In genomic region chr17:17235186-17235482, GRCm38 (mm10) we compare ENCODE assay signal across 7 mouse cellular contexts.
DNase-seq lines count a peak whose midpoint lies in the region; ATAC-seq and TF ChIP-seq lines count a peak whose summit lies in the region.
"Not testable (repeated sequence)": the region's sequence is repeated elsewhere in the genome, so short reads cannot be mapped to it uniquely, and the experiment has no call there.

No protein-coding gene starts in this region.

- WGBS in embryonic facial prominence, embryonic 10.5 days: under 1% methylated on average over 5 of the region's 5 CpGs
- WGBS in hindbrain, postnatal 0 days: under 1% methylated on average over 5 of the region's 5 CpGs
- WGBS in limb, embryonic 14.5 days: under 1% methylated on average over 5 of the region's 5 CpGs
- WGBS in olfactory bulb, adult 2 months: 0% methylated on average over 5 of the region's 5 CpGs

- peak overlapping the region; percentile 53 for H3K4me2 ChIP-seq in hindbrain, postnatal 0 days (ENCODE audit: low read depth, low read length)
- peak overlapping the region; percentile 48 for H3K4me2 ChIP-seq in limb, embryonic 14.5 days (replicated peaks; ENCODE audit: low read depth, low read length, severe bottlenecking)

- POLR2A ChIA-PET in Patski (lab: Charles Lee): not testable (repeated sequence)

- peak; percentile 0 for DNase-seq in Patski (ENCODE audit: low read depth, low spot score)
- DNase-seq in embryonic facial prominence, embryonic 10.5 days (ENCODE audit: low spot score); gastrocnemius, adult 2 months; limb, embryonic 14.5 days (ENCODE audit: low spot score): not testable (repeated sequence)
- peak; percentile 12 for DNase-seq in hindbrain, postnatal 0 days (ENCODE audit: low spot score)
- peak; percentile 6 for DNase-seq in mesoderm, embryonic 11.5 days (ENCODE audit: low read depth, low spot score)

- H3K27me3 ChIP-seq in Patski; embryonic facial prominence, embryonic 10.5 days (replicated peaks; ENCODE audit: low read depth, poor library complexity, severe bottlenecking); hindbrain, postnatal 0 days (ENCODE audit: insufficient read depth, low read length); limb, embryonic 14.5 days (ENCODE audit: control insufficient read depth, insufficient read depth, low read length): not testable (repeated sequence)

- CTCF ChIA-PET in Patski (lab: Charles Lee): not testable (repeated sequence)

- ATAC-seq in Patski; hindbrain, postnatal 0 days; limb, embryonic 14.5 days (ENCODE audit: low FRiP score, low read depth): not testable (repeated sequence)

- TF ChIP-seq CTCF in Patski (IDR thresholded peaks at IDR 0.05); gastrocnemius, adult 2 months (IDR thresholded peaks at IDR 0.05); hindbrain, postnatal 0 days (IDR thresholded peaks at IDR 0.05; ENCODE audit: low read depth); olfactory bulb, adult 2 months (IDR thresholded peaks at IDR 0.05; ENCODE audit: insufficient read depth, low read depth, low read length): not testable (repeated sequence)

- in situ Hi-C loops in Patski (cut with MboI; ENCODE audit: low pct_unique_long_range_greater_than_20kb): not testable (repeated sequence)

- not testable (repeated sequence) for H3K4me1 ChIP-seq in embryonic facial prominence, embryonic 10.5 days; hindbrain, postnatal 0 days (ENCODE audit: insufficient read depth, low read length); limb, embryonic 14.5 days (ENCODE audit: control insufficient read depth, insufficient read depth, low read length); olfactory bulb, adult 2 months (ENCODE audit: control insufficient read depth, insufficient read depth, low read length)

- not testable (repeated sequence) for TF ChIP-seq POLR2A in limb, embryonic 14.5 days (IDR thresholded peaks at IDR 0.05; ENCODE audit: borderline replicate concordance, extremely low read depth, insufficient read depth, insufficient read length); olfactory bulb, adult 2 months (IDR thresholded peaks at IDR 0.05; ENCODE audit: insufficient read depth, low read depth, low read length)

- H3K9me3 ChIP-seq in embryonic facial prominence, embryonic 10.5 days: peaks cover 11% of the 10 kb centered on the region
- not testable (repeated sequence) for H3K9me3 ChIP-seq in hindbrain, postnatal 0 days (ENCODE audit: low read length); limb, embryonic 14.5 days (ENCODE audit: control insufficient read depth, low read length)

- H3K9ac ChIP-seq in hindbrain, postnatal 0 days (replicated peaks; ENCODE audit: low read length): peak overlapping the region; percentile 46; the same call in 1 of the 2 replicates
- H3K9ac ChIP-seq in limb, embryonic 14.5 days (ENCODE audit: low read depth, low read length, severe bottlenecking): peak overlapping the region; percentile 58

- H3K27ac ChIP-seq in embryonic facial prominence, embryonic 10.5 days (replicated peaks): peak overlapping the region; percentile 61; the same call in 1 of the 2 replicates
- H3K27ac ChIP-seq in gastrocnemius, adult 2 months: peak overlapping the region; percentile 90
- peak overlapping the region; percentile 65 for H3K27ac ChIP-seq in hindbrain, postnatal 0 days
- not testable (repeated sequence) for H3K27ac ChIP-seq in limb, embryonic 14.5 days (replicated peaks; ENCODE audit: low read depth, low read length)
- H3K27ac ChIP-seq in olfactory bulb, adult 2 months (ENCODE audit: insufficient read depth, low read depth, low read length): peak overlapping the region; percentile 49; the same call in 1 of the 2 replicates

- intact Hi-C loops in gastrocnemius, adult 2 months (cut with DNase I): loop anchor here (10.0 kb wide), 1 partner anchor 60 kb away; no protein-coding TSS in a partner anchor

- H3K36me3 ChIP-seq in embryonic facial prominence, embryonic 10.5 days (replicated peaks): peaks cover 11% of the 10 kb centered on the region; the same call in 1 of the 2 replicates
- H3K36me3 ChIP-seq in hindbrain, postnatal 0 days (ENCODE audit: insufficient read depth, low read length); limb, embryonic 14.5 days (ENCODE audit: control insufficient read depth, insufficient read depth, low read length): not testable (repeated sequence)

- H3K4me3 ChIP-seq in embryonic facial prominence, embryonic 10.5 days: peak overlapping the region; percentile 65
- H3K4me3 ChIP-seq in gastrocnemius, adult 2 months: peak overlapping the region; percentile 86
- H3K4me3 ChIP-seq in hindbrain, postnatal 0 days (ENCODE audit: low read length): peak overlapping the region; percentile 48
- H3K4me3 ChIP-seq in limb, embryonic 14.5 days (replicated peaks; ENCODE audit: low read length): peak overlapping the region; percentile 48
- H3K4me3 ChIP-seq in olfactory bulb, adult 2 months (ENCODE audit: insufficient read depth, low read depth, low read length): peak overlapping the region; percentile 57
